Mouse (Mus musculus): ENCODE results near the gene Pex11b.
A peak's percentile ranks its signal among the peaks of the same experiment; 100 is the strongest.
"Not testable (repeated sequence)": the region's sequence is repeated elsewhere in the genome, so short reads cannot be mapped to it uniquely, and the experiment has no call there.

Pex11b gene

DNA sequence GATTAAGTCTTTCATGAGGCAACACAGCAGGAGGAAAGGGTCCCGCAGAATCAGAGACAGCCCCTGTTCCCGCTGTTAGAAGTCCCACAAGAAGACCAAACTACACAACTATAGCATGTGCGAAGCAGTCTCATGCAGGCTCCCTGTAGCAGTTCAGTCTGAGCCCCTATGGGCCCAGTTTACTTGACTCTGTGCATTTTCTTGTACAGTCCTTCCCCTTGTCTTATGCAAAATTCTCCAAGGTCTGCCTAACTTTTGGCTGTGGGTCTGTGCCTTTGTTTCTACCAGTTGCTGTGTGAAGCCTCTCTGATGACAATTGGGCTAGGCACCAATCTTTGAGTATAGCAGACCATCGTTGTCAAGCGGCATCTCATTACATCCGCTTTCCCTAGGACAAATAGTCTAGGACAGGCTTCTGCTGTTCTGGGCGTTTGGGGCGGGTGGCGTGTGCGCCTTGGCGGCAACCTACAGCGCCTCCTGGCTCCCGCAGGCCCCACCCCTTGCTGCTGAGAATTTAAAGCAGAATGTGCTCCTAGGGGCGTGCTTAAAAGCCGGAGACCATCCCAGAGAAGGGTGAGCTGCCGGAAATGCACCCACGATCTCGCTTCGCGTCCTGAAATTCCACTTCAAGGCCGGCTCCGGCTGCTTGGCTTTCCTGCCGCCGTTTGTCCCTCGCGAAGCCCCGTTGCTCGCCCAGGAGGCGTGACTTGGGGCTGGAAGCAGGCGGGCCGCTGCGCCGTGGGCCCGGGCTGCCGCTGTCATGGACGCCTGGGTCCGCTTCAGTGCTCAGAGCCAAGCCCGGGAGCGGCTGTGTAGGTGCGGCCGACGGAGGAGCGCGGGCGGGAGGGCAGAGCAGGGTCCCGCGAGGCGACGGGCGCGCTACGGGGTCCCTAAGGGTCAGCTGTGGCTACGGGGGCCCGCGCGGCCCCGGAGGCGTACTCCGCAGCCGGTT lies at the start of gene Pex11b, which contains the start of gene Gm42957:
TSS of gene Pex11b (plus strand) at position 449 of the 952 bp plus-strand sequence.
TSS of gene Gm42957 (plus strand) at position 547 of the 952 bp plus-strand sequence.
- peak; percentile 80 for DNase-seq

DNA sequence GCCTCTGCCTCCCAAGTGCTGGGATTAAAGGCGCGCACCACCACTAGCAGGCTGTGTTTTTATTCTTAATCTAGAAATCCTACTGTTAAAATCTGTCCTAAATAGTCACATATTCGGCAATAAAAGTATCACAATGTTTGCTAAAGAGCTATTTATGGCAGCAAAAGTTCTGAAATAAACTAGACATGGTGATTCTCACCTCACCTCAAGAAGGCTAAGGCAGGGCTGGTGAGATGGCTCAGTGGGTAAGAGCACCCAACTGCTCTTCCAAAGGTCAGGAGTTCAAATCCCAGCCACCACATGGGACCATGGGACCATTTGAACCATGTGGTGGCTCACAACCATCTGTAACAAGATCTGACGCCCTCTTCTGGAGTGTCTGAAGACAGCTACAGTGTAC lies 44.5 kb upstream of the Pex11b start:
- no peak for DNase-seq

DNA sequence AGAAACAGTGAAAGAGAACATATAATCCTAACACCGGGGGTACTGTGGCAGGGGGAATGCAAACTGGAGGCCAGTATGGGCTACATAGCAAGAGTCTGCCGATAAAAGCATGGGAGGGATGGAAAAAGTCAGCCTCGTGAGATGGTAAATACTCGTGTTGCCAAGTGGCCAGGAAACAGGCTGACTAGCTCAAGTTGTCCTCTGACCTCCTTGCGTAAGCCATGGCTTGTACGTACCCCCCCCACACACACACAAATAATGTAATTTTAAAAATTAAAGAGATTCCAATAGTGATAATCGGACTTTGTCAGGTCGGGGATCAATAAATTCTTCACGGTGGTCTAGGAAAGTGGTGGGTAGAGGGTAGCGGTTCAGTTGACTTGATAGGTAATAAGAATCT lies 41.8 kb upstream of the Pex11b start:
- no peak for DNase-seq

DNA sequence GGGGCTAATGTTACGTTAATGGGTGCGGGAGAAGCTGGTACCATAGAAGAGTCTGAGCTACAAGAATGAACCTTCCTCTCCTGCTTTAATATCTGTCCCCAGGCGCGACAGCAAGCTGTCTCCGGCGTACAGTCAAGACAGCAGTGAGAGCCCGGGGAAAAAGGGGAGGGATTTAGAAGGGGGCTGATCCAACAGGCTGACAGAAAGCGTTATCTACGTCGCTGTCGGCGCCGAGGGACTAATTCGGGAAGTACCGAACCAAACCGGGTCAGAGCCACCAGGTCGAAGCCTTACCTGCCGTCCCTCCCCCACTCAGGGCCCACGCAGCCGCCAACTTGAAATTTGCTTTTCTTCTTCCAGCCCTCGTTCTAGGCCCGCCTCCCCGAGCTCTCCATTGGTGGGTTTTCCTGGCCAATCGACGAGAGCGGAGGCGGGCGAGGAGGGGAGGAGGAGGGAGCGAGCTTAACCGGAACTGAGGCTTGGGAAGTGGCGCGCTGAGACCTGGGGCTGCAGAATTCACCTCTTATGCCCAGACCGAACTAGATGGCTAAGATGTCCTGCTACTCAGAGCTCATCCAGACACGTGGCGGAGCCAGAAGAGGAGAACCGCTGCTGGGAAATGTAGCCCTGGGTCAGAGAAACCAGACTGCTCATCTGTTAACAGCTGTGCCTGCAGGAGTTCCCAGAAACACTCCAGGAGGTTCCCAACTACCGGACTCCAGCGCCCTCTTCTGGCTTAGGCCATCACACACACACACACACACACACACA lies 41.2 kb upstream of the Pex11b start, which contains the start of gene Polr3gl:
TSS of gene Polr3gl (minus strand) at position 392 of the 771 bp plus-strand sequence.
- DNase-seq, result peak; percentile 91

DNA sequence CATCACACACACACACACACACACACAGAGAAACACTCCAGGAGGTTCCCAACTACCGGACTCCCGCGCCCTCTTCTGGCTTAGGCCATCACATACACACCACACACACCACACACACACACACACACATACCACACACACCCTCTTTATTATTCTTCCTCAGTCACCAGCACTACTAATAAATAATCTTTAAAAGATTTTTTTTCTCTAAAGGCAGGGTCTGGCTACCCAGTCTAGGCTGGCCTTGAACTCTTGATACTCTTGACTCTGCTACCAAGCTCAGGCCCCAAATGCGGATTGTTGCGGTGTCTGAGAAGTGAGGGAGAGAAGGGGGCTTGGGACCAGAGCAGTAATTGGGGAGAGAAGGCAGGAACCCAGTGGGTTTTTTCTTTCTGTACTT lies 40.3 kb upstream of the Pex11b start:
- DNase-seq, result no peak

DNA sequence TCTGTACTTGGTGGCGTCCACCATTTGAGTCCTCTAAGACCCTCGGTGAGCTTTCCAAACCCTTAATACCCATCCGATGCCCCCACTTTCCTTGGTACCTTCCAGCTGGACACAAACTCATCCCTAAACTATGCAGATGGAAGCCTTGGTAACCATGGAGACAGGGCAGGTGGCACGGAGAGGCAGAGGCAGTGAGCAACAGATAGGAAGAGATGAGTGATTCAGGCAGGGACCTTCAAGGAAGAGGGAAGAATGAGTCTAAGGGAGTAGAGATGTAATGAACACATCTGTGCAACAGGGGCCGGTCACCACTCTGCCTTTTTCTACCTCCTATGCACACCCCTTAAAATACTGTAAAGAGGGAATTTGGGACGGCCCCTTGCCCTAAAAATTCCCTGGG lies 39.5 kb upstream of the Pex11b start:
- no peak for DNase-seq

DNA sequence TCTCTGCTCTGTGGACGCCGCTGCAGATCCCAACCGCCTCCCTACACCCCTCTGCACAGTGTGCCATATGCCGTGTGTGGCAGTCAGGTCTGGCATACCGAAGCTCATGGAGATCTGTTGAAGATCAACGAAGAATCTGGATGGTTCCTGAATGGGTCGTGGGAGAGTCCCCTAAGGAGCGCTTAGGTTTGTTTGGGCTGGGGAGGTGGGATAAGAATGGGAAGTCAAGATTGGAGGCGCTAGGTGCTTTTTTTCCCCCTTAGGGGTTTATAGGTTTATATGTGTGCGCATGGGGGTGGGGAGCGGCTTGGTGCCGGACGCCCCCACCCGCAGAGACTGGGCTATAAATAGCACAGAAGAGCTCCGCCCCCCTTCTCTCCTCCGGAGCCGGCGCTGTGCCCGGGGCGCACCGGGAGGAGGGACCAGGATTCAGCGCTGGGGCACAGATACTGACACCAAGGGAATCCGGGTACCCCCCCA lies 38.9 kb upstream of the Pex11b start, which contains the start of gene Ankrd34a:
TSS of gene Ankrd34a (plus strand) at position 409 of the 480 bp plus-strand sequence.
- DNase-seq, result peak; percentile 76

DNA sequence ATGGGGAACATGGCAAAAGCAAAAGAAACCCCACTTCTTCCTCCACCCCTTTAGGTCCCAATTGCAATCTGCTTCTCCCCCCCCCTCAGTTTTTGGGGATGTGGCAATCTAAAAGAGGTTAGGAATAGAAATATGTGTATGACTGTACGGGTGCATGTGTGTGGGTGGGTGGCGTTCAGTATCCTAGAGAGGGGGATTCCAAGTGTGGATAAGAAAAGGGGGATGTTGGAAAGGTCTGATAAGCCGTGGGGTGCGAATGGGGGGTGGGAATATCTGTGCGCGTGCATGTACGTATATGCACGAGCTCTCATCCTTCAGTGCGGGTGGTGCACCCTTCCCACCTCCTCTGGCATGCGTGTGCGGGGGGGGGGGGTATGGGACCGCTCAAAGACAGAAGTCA lies 38.3 kb upstream of the Pex11b start:
- peak; percentile 45 for DNase-seq

DNA sequence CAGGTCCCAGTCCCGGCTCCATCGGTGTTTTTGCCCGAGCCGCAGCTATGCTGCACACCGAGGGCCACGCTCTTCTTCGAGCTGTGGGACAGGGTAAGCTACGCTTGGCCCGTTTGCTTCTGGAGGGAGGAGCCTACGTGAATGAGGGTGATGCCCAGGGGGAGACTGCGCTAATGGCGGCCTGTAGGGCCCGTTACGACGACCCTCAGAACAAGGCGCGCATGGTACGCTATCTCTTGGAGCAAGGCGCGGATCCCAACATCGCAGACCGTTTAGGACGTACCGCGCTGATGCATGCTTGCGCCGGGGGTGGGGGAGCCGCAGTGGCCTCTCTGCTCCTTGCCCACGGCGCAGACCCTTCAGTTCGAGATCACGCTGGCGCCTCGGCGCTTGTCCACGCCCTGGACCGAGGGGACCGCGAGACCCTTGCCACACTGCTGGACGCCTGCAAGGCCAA lies 37.7 kb upstream of the Pex11b start:
- DNase-seq, result peak; percentile 52

DNA sequence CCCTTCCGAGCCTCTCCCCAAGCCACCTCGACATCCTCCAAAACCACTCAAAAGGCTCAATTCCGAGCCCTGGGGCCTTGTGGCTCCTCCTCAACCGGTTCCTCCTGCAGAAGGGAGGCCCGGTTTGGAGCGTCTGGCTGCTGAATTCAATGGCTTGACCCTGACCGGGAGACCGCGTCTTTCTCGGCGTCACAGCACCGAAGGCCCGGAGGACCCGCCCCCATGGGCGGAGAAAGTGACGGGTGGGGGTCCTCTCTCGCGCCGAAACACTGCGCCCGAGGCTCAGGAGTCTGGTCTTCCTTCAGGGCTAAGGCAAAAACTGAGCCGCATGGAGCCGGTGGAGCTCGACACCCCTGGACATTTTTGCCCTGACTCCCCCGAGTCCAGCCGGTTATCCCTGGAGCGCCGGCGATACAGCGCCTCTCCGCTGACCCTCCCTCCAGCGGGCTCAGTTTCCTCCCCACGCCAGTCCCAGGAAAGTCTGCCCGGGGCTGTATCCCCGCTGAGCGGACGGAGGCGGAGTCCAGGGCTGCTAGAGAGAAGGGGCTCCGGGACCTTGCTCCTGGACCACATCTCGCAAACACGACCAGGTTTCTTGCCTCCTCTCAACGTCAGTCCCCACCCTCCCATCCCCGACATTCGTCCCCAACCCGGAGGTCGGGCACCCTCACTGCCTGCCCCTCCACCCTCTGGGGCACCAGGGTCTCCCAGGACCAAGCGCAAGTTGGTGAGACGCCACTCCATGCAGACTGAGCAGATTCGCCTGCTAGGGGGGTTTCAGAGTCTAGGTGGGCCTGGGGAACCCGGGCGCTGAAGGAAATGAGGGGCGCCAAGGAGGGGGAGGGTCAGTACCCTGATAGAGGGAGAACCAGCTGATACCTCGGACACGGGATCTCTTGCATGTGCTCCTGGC lies 36.8 kb upstream of the Pex11b start:
- peak; percentile 63 for DNase-seq

DNA sequence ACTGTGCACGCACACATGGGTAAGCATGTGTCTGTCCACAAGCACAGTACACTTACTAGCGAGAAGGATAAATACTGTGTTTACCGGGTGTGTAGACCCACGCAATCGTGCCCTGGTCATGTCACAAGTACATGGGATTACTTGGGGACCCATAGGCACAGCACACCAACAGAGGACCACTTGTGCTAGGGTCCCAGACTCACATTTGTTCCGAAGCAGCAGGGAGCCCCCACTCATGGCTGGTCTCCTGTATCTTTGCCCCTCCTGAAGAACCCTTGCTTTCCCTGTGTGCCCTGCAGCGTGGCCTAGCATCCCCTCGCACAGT lies 36.1 kb upstream of the Pex11b start:
- no peak for DNase-seq

DNA sequence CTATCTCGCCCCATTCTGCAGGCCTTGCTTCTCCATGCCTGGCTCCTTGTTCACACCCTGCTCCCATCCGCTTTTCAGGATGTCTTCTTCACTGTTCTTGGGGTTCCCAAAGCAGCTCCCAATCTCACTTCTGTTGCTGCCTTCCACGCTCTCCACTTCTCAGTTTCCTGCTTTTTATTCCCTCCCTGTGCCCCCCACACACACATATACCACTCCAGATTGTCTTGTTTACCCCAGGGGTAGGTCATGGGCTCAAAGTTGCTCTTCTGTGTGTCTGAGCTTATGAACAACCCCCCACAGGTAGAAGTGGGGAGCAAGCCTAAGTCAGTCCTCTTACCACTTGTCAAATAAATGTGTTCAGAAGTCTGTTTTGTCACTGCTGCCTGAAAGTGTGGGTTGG lies 35.8 kb upstream of the Pex11b start:
- no peak for DNase-seq

DNA sequence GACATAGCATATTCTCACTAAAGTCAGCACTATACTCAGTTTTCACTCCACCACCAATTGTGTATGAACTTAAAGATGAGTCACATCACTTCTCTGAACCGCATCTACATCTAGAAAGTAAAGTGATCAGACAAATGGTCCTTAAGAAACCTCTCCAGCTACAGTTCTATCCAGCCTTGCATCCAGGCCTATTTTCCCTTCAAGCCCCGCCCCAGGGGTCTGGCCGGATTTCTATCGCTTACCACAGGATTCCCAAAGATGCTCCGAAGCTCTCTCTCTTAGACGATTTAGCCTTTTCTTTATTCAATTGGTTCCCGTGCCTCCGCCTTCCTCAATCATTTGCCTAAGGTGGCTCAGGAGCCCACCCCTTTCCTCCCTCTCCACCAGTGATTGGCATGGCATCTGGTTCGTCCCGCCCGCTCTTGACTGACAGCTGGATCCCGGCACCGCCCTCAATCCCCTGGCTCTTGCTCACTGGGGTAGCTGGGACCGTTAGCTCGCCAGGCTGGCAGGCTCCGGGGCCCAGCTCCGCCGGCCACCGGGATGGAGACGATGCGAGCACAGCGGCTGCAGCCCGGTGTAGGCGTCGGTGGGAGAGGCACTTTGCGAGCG lies 34.4 kb upstream of the Pex11b start, which contains the start of gene Lix1l:
TSS of gene Lix1l (plus strand) at position 511 of the 612 bp plus-strand sequence.
- DNase-seq, result peak; percentile 86

DNA sequence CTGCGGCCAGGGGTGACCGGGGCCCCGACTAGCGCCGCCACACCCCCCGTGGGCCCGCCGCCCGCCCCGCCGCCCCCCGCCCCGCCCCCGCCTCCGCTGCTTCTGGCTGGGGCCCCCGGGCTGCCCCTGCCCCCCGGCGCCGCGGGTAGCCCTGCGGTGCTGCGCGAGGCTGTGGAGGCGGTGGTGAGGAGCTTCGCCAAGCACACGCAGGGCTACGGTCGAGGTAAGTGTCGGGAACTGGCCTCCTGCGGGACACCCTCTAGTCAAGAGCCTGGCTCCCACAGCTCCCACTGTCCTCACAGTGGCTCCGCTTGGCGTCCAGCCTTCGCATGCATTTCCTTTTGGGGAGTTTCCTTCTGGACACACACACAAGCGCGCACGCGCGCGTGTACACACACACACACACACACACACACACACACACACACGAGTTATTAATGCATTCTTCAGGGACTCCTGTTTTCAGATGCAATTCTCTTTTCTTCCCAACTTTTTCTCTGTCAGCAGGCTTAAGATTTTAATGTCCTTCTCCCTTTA lies 33.9 kb upstream of the Pex11b start:
- peak; percentile 67 for DNase-seq

DNA sequence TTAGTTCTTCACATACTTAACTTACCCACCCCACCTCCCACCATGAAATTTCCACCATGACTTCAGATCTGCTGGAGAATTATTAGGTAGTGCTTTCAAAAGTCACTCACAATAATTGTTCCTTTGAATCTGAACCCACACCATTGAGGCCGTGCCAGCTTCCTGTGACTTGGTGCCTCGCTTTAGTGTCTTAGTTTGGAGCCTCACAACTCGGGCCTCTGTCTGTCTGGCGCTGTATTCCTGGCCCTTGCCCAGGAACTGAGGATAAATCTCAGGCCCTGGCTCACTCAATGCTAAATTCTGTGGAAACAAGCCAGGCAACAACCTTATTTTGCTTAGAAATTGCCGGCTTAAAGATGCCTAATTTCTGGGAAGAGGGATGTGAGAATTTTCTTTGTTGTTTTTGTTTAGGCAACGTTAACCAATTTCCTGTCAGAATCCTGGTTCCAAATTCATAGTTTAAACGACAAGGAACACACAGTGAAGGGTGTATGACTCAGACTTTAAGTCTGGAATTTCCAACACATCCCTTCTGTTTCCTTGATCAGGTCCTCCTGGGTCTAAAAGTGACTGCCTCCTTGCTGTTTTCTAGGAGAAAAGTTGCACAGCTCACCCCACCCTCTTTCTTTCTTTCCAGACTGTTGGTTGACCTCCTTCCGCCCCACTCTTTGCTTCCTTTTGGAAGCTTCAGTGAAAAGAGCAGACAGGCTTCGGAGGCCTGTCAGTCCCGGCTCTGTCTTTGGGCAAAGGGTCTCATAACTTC lies 33.1 kb upstream of the Pex11b start:
- DNase-seq, result peak; percentile 35

DNA sequence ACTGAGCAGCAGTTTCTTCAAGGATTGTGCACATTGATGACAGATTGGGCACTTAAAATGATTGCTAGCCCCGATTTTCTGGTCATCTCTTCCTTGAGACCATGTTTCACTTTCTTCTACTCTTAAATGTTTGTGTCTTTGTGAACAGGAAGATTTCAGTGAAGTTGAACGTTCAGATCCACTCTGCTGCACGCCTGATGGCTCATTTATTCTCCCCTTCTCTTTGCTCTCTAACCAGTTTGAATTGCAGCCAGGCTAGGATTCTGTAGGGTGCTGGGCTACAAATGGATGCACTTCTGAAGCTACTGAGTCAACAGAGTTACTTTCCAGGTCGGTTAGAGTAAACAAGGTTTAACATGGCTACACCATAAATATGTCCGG lies 32.5 kb upstream of the Pex11b start:
- no peak for DNase-seq

DNA sequence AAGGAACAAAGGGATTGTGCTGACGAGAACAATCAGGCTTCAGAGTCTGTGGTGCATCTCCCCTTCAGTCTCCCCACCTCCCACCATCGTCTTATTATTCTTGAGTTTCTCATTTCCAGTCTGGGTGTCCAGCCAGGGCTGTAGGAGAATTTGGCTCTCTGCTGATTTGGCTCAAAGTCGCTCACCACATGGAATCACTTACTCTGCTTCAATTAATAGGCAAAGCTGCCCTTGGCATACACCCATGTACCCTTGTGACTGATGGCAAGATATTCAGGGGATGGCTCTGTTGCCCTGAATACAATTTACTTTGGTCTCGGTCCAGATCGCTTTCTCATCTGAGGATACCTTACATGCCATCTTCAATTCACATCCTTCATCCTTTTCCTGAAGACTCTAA lies 31.9 kb upstream of the Pex11b start:
- peak; percentile 16 for DNase-seq

DNA sequence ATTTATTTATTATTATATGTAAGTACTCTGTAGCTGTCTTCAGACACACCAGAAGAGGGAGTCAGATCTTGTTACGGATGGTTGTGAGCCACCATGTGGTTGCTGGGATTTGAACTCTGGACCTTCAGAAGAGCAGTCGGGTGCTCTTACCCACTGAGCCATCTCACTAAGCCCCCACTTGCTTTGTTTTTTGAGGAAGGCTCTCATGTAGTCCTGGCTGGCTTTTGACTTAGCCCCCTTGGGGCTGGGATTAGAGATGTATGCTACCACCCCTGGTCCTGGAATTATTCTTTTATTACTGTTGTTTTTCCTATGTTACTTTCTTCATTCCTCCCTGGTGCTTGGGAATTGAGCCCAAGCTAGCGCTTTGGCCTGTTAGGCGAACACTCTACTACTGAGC lies 29.2 kb upstream of the Pex11b start:
- DNase-seq, result not testable (repeated sequence)

DNA sequence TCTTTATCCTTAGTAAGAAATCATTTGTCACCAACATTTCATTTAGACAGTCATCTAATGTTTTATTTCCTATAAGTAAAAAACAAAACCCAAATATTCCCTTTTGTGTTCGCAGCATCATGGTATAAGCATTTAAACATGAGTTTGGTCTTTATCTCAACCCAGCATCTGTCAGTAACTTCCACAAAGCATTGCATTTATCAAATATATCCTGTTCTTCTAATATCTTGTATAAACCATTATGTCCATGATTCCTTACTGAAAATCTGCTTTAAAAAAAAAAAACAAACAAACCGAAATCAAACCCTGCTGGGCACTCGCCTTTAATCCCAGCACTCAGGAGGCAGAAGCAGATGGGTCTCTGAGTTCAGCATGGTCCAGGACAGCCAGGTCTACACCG lies 28.6 kb upstream of the Pex11b start:
- DNase-seq, result no peak

DNA sequence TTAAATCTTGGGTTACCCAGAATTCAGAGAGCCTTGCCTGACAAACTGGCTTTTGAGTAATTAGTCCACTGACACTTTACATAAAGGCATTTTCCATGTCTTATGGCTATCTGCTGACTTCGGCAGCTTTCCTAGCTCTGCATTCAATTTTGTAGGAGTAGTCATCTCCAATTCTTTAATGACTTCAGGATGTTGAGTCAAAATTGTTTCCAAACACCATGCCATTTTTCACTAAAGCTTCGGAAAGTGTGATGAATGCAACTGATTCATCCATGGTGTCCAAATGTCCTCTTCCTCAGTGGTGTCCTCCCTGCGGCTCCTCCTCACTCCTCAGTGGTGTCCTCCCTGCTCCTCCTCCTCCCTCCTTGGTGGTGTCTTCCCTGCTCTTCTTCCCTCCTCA lies 17.2 kb upstream of the Pex11b start:
- no peak for DNase-seq

DNA sequence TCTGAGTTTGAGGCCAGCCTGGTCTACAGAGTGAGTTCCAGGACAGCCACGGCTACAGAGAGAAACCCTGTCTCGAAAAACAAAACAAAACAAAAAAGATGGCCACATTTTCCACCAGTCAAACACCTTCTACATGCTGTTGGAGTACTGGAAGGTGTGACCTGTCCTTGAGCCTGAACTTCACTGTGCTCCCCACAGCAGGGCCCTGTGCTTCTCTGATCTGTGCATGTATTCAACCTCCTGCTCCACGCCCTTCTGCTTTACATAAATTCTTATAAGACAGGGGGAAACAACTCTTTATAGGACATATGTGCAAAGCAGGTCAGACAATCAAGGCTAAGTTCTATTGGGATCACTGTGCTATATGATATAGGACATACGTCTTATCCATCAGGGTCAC lies 12.0 kb upstream of the Pex11b start:
- no peak for DNase-seq

Measured in right cerebral cortex, postnatal 4 days (tissue).